Mouse (Mus musculus): Measurements from ENCODE around the gene Sp7. TPM values are rescaled to one million over a fixed set of nuclear protein-coding genes. Genes with fewer than 3 reads are reported as not detected.
A peak's percentile ranks its signal among the peaks of the same experiment; 100 is the strongest.

The Sp7 gene
- total RNA-seq, 2 experiments from 2014 or later: 0.18 to 0.22 TPM

GRCm38 (mm10) chr15:102388942-102389341 is 22.0 kb upstream of the Sp7 start:
- DNase-seq (ENCODE audit: low spot score in 2 of 2): no peak

DNA sequence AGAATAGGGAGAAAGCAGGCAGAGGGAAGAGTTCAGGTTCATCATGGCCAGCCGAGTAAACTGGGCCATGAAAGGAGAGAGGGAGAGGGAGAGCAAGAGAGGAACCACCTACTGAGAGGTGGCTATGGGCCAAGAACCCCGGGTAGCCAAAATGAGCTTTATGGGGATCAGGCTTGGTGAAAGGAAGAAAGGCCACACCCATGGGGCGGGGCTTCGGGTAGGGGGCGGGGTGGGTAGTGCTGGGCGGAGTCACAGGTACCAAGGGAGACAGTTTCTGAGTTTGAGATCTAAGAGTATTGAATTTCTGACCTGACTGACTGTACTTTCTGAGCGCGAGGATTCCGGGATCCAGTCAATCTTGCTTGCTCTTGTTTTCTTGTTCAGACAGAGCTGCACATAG is 19.7 kb upstream of the Sp7 start:
- no peak for DNase-seq (ENCODE audit: low spot score in 2 of 2)

DNA sequence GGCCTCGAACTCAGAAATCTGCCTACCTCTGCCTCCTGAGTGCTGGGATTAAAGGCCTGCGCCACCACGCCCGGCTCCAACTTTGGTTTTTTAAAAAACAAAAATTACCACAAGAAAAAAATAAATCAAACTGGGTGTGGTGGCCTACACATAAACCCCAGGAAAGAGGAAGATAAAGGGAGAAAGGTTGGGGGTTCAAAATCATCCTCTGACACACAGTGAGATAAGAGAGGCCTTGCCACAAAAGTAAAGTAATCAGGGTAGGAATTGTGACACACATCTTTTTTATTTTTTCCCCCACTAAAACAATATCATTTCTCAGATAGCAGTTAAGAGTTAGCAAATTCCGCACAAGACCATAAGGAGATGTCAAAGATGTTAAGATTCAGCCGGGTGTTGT is 16.7 kb upstream of the Sp7 start:
- no peak for DNase-seq (ENCODE audit: low spot score in 2 of 2)

DNA sequence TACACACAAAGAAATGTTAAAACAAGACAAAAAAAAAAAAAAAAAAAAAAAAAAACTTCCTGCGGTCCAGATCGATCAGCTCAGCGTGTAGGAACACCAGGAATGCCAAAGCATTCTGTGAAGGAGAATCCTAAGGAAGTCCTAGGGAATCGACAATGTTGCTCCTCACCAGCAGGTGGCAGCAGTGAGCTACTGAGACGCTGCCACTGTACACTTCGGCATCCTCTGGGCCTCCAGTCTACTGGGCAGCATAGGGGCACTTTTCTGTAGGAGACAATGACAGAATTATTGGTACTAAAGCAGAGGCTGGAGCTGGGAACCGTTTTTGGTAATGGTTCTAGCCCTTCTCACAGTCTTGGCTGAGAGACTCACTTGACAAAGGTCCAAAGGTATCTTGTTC is 14.6 kb upstream of the Sp7 start:
- peak; percentile 71 to 80 for DNase-seq (ENCODE audit: low spot score in 2 of 2)

DNA sequence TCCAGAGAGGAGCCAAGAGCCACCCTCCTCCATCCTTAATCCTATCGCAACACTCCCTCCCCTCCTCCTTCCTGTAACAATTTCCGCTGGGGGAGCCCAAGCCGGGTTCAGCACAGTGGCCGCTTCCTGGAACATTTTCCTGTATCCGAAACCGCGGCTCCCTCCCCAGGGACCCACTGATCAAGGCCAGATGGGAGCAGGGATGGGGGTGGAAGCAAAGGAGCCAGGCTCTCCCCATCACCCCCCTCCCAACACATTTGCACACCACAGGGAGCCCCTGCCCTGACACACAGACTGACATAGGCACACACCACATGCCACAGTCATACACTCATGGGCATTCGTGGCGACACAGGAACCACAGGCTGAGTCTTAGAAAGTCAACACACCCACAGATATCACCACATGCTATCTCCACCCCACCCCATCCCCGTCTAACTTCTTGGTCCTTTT is 10.9 kb upstream of the Sp7 start:
- DNase-seq (ENCODE audit: low spot score in 2 of 2): peak; percentile 46 to 70

- DNase-seq (ENCODE audit: low spot score in 2 of 2): peak; percentile 85 to 93
Observed at GRCm38 (mm10) chr15:102377163-102377543, 10.2 kb upstream of the Sp7 start.

DNA sequence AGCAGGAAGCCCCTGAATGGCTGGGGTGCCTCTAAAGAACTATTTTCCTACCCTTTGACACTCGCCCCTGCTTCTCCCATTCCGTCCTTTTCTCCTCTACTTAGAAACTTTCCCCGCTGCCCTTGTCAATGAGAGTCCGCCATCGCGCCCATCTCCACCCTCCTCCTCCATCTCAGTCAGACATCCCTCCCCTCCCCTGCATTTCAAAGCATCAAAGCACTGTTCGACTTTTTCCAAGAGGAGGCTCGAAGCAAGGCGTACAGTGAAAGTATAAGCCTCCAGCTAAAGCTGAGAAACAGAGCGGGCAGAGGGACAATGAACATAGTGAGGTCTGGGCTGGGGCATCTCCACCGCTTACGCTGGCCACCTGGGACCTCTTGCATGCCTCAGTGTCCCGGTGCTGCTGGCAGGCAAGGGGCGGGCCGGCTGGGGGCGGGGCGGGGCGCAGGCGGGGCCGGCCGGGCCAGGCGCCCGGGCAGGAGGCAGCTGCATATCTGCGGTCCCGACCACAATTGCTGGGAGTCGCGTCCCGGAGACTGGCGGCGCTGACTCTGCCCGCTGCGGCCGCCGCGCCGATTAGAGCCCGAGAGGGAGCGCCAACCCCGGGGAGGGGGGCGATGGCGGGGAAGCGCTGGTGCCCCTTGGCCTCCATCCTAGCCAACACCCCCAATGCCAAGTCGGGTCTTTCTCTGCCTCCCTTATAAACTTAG is 9.6 kb upstream of the Sp7 start:
- peak; percentile 46 to 70 for DNase-seq (ENCODE audit: low spot score in 2 of 2)

DNA sequence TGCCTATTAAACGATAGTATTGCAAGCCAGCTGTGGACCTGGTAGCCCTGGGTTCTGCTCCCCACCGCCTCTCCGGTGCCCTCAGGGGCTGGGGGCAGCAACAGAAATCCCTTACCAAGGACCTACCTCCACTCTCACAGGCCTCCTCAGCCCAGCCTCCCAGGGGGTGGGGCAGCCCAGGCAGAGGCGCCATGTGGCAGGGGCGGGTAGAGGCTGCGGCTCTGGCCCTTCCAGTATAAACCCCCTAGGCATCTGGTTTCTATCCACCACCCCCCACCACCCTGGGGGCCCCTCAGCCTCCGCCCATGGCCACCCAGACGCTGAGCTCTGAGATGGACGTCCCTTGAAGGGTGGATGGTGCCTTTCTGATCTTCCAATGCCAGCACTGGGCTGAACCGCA is 3.7 kb upstream of the Sp7 start:
- DNase-seq (ENCODE audit: low spot score in 2 of 2): no peak

GRCm38 (mm10) chr15:102369972-102370371 is 3.0 kb upstream of the Sp7 start:
- DNase-seq (ENCODE audit: low spot score in 2 of 2): no peak

- DNase-seq (ENCODE audit: low spot score in 2 of 2): no peak
Observed at GRCm38 (mm10) chr15:102366238-102366637, 744 bp downstream of the Sp7 start.

GRCm38 (mm10) chr15:102364678-102365077 is 2.3 kb downstream of the Sp7 start:
- DNase-seq (ENCODE audit: low spot score in 2 of 2): no peak

DNA sequence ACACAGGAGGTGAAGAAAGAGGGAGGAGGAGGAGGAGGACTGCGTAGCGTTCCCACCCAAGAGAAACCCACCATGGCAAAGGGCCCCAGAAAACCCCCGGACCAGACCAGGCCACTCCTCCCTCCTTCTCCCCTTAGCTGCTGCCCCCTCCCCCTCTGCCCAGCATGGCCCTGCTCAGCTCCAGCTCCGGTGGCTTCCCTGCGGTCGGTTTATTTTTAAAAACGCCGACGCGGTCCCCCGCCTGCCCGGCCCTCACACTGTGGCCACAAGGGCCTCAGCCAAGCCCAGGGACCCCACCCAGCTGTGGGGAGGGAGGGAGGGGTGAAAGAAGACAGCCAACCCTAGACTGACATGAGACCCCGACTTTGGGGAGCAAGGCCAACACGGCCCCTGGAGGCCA is 4.3 kb downstream of the Sp7 start:
- no peak for DNase-seq (ENCODE audit: low spot score in 2 of 2)

DNA sequence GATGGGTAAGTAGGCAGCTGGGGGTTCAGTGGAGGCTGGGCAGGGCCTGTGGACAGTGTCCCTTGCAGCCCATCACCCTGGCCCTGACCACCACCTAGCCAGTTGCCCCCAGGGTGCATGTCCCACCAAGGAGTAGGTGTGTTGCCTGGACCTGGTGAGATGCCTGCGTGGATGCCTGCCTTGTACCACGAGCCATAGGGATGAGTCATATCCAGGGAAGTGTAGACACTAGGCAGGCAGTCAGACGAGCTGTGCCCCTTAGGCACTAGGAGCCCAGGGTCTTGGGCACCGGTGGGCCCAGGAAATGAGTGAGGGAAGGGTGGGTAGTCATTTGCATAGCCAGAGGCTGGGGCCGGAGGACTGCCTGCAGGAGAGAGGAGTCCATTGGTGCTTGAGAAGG is 8.1 kb downstream of the Sp7 start:
- no peak for DNase-seq (ENCODE audit: low spot score in 2 of 2)

GRCm38 (mm10) chr15:102358126-102358525 is 8.9 kb downstream of the Sp7 start:
- no peak for DNase-seq (ENCODE audit: low spot score in 2 of 2)

DNA sequence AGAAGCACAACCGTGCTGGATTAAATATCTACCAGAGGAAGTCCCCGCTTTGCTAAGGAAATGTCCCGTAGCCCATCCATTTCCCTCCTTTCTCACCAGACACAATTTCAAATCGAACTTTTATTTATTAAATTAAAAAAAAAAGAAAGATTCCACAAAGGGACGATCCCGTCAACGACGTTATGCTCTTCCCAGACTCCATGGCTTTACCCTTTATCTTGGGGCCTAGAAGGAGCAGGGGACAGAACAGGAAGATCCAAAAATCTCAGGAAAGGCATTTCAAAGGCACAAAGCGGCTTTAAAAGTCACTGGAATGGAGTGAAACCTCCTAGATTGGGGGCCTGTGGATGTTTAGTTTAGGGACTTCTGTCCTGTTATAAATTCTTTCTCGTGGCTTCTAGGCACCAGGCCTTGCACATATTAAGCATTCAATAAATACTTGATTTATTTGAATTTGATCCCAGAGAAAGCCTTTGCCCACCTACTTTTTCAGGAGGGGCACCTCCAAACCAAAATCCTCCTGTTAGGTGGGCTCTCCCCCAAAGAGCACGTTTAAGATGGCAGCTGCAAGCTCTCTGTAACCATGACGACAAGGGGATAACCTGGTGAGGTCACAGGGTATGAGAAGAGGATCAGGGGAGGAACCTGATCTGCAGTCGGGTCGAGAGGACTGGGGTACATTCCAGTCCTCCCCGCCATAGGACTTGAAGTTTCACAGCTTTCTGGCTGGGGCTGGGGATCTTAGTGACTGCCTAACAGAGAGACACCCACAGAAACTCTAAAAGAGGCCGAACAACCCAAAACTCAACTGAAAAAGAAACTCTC is 10.3 kb downstream of the Sp7 start:
- no peak for DNase-seq (ENCODE audit: low spot score in 2 of 2)

DNA sequence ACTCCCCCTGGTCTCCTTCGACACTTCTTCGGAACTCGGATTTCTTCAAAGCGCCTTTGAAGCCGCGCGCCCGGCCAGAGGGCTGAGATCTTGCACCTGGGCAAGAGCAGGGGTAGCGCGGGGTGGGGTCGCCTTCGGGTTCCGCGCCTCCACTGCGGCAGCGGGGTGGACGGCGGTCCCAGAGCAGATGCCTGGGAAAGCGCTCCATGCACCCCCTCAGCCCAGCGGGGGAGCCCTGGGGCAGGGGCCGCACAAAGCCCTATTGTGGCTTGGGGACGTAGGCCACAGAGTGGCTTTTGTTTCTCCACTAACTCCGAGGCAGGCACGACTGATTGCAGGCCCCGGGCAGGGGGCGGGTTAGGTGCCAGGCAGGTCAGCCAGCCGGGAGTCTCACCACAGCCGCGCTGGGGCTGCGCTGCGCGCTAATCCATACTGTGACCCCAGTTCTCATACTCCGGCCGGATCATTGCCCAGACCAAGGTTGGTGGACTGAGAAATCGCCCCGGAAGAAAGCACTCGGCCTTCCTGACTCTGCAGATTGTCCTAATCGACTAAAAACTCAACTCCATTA is 11.0 kb downstream of the Sp7 start:
- peak in 1 of 2 experiments; percentile 42 for DNase-seq (ENCODE audit: low spot score in 2 of 2)

DNA sequence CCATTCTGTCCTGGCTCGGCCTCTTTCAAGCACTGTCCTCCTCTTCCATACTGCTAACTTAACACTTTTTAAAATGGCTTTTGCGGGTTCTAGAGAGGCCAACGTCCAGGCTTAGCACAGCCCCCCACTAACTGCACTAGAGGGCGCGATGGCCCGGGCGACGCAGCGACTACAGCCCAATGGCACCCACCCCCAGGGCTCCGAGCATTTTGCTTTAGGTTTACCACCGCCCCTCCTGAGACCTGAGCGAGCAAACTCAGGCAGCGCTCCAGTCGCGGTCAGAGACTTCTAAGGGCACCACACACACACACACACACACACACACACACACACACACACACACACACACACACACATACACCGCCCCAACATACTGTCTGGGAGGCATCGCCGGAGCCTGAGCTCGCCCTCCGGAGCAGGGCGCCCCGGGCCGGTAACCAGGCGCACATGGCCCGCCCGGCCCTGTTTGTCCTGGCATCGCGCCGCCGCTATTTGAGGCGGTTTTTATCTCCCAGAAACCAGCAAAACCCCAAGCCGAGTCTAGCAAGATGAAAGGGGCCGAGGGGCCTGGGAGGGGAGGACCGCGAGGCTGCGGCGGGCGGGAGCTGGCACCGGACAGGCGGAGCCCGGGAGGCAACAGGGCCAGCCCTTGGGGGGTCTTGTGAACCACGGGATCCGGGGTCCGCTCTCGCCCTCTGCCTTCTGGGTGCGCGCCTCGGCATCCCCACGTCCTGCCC is 11.7 kb downstream of the Sp7 start:
- peak; percentile 36 to 60 for DNase-seq (ENCODE audit: low spot score in 2 of 2)

DNA sequence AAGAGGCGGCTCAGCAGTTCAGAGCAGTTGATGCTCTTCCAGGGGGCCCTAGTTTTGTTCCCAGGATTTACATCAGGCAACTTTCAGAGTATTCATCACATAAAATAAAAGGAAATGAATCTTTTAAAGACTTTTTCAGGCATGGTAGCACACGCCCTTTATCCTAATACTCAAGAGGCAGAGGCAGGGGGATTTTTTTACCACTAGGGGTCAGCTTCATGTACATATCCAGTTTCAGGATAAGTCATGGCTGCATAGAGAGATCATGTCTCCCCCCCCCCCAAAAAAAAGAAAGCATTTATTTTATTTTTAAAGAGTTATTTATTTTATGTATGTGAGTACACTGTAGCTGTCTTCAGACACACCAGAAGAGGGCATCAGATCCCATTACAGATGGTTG is 13.0 kb downstream of the Sp7 start:
- DNase-seq (ENCODE audit: low spot score in 2 of 2): no peak

DNA sequence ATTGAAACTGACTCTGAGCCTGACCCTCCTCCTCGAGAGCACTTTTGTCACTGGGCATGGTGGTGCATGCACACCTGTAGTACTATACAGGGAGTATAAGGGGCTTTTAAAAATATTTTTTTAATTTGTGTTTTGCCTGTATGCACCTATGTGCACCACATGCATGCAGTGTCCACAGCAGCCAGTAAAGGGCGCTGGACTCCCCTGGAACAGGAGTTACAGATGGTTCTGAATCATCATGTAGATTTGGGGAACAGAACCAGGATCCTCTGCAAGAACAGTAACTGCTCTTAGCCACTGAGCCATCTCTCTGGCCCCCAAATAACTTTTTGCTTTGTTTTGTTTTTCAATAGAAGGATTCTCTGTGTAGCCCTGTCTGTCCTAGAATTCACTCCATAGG is 14.8 kb downstream of the Sp7 start:
- no peak for DNase-seq (ENCODE audit: low spot score in 2 of 2)

- DNase-seq (ENCODE audit: low spot score in 2 of 2): no peak
Observed at GRCm38 (mm10) chr15:102350942-102351291, 16.1 kb downstream of the Sp7 start.

DNA sequence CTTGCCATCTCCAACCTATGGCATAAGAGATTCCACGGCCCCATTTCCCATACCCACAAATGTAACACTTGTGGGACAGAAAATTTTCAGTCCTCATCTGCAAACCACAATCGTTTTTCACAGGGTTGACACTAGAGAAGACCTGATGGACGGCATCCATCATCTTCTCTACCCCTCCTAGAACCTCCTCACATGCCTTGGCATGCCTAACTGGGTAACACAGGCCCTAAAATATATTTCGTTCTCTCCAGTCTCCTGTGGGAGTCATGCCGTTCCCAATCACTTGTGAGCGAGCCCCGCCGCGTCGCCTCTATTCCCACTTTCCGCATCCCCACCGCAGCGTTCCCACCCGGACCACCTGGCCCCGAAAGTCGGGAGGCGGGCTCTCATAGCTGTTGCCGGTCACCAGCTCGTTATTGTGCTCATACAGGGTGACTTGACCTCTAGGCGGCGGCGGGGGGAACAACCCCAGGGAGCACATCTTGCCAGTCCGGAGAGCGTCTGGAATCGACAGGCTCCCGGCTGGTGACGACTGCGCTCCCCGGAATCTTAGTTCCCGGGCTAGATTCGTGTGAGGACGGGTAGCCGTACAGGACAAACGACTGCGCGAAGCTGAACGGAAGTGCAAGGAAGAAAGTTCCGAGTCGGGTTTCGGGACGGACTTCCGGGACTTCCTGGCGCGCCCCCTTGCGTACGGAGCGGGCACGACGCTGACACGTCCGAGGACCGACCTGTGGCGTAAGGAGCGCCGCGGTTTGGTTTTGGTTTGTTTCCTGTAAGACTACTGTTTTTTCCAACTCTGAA is 16.6 kb downstream of the Sp7 start, which contains the start of gene Aaas:
Gene Aaas, minus strand, starts transcription at position 634 of the 804 bp plus-strand sequence.
- DNase-seq (ENCODE audit: low spot score in 2 of 2): peak; percentile 90 to 96
